Mouse (Mus musculus): ENCODE results near the gene Ccdc124. TPM values are rescaled to one million over a fixed set of nuclear protein-coding genes. Genes with fewer than 3 reads are reported as not detected.

Ccdc124 gene
- total RNA-seq, 2 experiments from 2014 or later: 42.4 to 46.2 TPM

DNA sequence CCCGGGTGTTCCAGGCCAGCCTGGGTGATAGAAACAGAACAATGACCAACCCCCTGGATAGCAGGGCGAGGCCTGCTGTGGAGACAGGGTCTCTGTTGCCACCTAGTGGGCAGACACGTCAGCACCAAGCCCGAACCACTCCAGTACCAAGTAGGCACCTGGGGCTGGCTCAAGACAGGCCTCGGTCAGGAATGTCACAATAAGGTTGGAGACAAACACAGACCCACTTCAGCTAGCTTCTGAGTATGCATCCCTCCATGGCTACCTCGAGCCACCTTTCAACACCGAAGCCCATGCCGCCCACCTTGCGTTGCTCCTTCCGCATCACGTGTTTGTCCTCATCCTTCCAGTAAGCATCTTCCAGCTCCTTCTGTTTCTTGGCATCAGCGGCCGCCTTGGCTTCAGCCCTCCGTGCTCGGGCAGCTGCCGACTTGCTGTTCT is 4.1 kb downstream of the Ccdc124 start:
- peak; percentile 79 to 84 for DNase-seq

- no peak for DNase-seq
These were observed 4.5 kb downstream of the Ccdc124 start for GRCm38 (mm10) chr8:70869199-70869571.

- DNase-seq: no peak
These were observed 5.1 kb downstream of the Ccdc124 start for GRCm38 (mm10) chr8:70868559-70869198.

DNA sequence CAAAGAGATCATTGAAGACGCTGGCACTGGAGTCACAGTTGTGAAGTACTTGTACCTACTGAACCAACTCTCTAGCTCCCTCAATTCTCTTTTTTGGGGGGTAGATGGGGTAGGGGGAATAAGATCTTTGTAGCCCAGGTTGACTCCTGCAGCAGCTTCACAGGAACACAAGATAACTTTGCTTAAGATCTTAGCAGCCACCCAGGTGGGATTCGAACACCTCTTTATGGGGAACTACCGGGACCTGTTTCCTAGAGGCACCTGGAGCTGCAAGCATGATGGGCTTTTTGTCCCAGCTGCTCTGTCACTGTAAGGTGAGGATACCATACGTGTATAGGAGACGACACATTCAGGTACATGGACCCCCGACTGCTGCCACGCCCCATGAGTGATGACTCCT is 7.2 kb downstream of the Ccdc124 start:
- DNase-seq: no peak

DNA sequence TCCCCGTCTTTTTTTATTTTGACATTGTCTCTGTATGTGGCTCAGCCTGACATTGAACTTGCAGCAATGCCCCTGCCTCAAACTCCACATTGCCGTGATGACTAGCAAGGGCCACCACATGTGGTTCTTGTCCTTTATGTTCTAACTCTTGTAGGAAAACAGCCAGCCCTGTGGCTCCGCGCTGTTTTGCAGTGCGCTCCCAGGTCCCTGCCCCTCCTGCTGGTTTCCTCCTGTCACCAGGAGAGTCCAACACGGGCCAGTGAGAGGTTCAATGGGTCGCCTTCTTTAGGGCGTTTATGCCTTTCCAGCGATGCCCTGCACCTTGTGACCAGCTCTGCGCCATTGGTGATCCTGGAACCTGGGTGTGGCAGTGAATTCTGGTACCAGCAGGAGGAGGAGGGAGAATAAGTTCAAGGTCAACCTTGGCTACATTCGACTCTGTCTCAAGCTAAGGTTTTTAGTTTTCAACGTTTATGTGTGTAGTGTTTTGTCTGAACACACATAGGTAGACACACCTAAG is 7.7 kb downstream of the Ccdc124 start:
- no peak for DNase-seq

- DNase-seq: peak; percentile 99 to 100
These were observed 8.3 kb downstream of the Ccdc124 start for GRCm38 (mm10) chr8:70865350-70866000.

DNA sequence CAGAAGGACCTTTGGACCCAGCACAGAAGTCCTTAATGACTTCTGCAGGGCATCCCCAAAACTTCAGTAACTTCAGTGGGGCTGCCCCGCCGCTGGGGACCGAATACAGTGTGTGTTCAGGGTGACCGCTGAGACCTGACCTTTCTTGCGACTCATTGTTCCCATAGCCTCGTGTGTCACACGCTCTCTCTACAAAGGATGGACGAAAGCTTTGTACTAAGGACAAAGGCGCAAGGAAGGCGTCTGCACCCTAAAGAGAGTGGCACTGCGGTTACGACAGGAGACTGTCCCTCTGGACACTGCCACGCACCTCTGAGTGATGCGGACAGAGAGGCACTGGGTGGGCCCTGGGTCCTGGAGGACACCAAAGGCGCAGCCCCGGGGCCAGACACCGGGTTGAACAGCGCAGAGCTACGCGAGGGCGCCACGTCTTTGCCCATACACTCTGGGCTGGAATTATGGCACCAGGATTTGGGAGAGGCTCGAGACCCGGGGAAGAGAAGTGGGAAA is 9.0 kb downstream of the Ccdc124 start:
- DNase-seq: peak in 1 of 2 experiments; percentile 63

DNA sequence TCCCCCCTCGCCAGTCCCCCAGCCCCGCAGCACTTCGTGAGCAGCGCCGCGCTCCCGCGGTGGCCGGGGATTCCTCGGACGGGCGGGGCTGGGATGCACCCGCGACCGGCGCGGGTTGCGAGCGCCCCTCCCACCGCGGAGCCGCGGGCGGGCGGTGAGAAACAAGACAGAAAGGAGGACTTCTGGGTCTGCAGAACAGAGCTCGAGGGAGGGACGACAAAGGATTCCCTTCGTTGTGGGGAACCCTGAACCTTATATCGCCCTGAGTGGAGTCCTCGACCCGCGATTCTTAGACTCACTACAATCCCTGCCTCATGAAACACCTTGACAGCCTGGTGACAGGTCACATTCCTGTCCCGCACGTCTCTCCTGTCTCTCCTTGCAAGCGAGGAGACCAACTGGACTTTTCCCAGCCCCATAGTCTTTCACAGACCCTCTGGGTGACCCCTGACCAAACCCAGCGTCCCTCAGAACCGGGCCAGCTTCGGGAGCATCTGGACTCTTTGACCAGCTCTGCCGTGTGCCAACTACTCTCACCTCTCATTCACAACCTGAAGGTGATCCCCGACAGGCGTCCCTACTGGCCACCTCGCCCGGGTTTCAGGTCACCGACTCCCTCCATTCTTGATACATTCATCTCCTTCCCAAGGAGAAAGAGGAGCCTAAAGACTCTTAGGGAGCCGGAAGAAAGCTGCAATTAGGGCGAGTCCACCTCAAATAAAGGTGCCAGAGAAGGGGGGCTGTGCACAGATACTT is 9.6 kb downstream of the Ccdc124 start:
- DNase-seq: peak in 1 of 2 experiments; percentile 44

DNA sequence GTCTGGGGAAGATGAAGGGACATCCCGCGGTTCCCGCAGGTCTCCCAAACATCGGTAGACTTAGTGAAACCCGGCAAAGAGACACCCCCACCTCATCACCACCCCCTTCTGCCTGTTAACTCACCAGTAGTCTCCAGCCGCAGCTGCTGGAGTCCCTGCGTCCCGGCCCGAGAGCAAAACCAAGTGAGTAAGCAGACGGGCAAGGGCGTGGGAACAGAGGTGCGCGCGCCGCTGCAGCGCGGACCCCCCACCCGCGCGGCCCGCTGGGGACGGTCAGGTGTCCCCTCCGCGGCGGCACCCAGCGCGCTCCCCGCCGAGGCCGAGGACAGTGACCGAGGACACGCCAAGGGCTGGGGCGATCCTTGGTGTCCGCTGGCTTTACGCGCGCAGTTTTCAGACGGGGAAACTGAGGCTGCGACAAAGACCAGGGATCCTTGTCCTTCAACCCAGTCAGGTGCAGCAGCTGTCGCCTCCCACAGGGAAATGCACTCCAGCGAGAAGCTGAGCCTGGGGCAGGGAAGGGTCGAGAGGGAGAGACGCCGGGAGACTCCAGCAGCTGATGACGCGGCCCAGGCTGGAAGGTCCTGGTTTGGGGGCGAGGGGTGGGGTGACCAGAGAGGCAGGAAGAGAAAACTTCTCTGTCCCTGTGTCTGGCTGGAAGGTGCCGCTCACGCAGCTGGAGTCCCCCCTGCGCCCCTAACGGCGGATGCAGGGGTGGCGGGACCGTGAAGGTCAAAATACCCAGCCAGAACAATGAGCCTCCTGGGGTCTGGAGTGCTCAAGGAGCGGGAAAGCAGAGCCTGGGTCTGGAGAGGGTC is 10.7 kb downstream of the Ccdc124 start, which contains the start of gene Kcnn1:
Gene Kcnn1 (minus strand): TSS at position 435 of the 818 bp plus-strand sequence.
- no peak for DNase-seq

DNA sequence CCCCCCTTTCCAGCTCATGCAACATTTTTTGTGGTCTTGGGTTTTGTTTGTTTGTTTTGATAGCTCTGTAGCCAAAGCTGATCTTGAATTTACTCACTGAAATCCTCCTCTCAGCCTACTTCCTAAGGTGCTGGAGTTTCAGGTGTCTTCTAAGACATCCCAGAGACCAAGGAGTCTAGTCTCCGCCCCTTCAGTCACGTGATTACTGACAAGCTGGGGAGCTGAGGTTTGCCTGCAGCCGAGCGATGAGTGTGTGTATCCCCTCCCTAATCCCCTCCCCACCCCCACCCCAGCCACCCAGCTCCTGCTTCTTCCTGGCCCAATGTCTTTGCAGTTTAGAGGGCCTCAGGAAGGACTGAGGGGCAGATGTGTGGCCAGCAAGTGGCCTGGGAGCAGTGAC is 16.2 kb downstream of the Ccdc124 start:
- no peak for DNase-seq

GRCm38 (mm10) chr8:70856541-70857197 is 17.1 kb downstream of the Ccdc124 start:
- peak; percentile 81 to 84 for DNase-seq

DNA sequence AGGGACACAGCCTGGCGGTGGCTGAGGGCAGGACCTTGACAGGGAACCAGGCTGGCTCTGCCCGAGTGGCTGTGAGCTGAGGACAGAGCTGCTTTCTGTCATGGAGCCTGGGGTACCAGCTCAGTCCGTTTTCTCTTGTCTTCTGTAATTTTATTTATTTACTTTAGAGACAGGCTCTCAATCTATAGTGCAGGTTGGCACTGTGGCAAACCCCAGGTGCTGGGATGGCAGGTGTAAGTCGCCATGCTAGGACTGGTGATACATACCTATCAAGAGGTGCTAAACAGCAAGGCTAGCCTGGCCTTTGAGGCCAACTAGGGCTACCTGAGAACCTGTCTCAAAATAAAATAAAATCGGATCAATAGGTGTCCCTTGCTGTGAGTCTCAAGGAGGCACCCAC is 17.7 kb downstream of the Ccdc124 start:
- no peak for DNase-seq

- DNase-seq: no peak
These were observed 19.9 kb downstream of the Ccdc124 start for GRCm38 (mm10) chr8:70853863-70854262.

GRCm38 (mm10) chr8:70852595-70853231 is 21.0 kb downstream of the Ccdc124 start:
- DNase-seq: no peak

DNA sequence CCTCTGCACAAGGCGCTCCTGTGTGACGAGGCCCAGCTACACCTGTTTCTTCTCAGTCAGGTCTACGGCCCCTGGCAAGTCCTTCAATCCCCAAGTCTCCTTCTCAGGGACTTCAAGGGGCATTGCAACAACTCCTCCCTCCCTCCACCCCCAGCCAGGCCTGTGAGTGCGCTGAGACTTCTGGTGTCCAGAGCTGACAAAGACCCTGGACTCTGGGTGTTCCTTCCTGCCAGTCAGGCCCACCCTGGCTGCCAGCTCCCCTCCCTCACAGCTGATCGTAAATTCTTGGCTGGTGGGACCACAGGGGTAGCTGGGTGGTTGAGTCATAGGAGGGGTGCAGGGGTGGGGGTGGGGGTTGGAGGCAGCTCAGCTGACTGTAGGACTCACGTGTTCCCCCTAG is 21.9 kb downstream of the Ccdc124 start:
- no peak for DNase-seq

GRCm38 (mm10) chr8:70850947-70851346 is 22.8 kb downstream of the Ccdc124 start:
- no peak for DNase-seq

DNA sequence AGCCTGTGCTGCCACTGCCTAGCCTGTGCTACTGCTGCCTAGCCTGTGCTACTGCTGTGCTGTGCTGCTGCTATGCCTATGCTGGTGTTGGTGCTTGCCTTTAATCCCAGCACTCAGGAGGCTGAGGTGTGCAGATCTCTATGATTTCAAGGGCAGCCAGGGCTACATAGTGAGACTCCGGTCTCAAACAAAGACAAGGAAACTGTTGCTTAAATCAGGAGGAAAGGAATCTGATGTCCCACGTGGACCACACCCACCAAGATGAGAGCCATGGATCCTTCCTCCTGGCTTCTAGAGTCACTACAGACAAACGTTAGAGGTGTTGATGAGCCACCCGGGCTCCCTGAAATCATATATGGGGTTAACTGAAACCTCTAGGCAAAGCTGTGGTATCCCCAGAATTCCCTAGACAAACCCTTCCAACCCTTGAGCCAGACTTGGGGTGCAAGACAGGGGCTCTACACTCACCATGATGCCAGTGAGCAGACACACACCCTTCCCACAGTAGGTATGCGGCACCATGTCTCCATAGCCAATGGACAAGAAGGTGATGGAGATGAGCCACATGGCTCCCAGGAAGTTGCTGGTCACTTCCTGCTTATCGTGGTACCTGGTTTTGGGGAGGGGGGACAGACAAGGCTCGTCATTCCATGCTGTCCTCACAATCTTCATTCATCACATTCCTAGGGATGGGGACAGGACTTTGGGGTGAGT is 23.4 kb downstream of the Ccdc124 start:
- DNase-seq: no peak

GRCm38 (mm10) chr8:70849333-70849990 is 24.3 kb downstream of the Ccdc124 start:
- peak; percentile 75 to 86 for DNase-seq

DNA sequence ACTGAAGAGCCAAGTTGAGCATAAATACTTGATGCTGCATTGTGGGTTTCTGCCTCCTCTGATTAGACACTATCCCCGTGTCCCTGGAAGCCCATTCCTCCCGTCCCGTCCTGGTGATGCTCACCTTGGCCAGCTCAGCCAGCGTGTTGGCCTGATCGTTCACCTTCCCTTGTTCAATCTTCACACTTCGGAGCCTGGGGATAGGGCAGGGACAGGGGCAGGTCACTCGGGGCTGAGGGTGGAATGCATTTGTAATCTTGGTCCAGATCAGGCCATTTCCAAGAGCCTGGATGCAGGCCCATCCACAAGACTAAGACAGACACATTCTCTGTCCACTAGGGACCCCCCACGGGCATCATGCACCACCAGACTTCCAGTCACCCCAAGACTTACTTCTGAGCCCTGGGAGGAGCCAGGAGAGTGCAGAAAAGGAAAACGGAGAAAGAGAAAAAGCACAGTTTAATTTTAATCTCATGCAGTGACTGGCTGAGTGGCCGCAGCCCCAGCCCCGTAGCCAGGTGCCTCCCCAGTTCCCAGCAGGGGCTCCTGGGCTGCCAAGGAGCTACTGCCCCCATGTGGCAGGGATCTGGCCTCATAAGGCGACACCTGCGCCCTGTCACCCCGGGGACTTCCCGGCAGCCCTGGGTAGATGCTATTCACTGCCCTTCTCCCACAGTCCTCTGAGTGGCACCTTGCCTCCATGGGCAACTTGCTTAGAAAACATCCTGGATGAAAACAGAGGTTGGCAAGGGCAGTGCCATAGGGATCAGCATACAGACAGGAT is 27.2 kb downstream of the Ccdc124 start:
- DNase-seq: no peak

Data from heart, adult 18-20 months (tissue).